Mouse (Mus musculus) olfactory bulb, adult 2 months (tissue): Measurements from ENCODE around the gene Sprr2j-ps.

Source experiments
- CTCF ChIP-seq: fragments of 200-500 bp; IDR thresholded peaks from 2 replicates; pipeline ENCODE4 v1.5.1; 2012; ENCODE audit warnings: low read depth, mild to moderate bottlenecking, low read length, moderate library complexity; ENCODE audit not compliant: insufficient read depth
- POLR2A ChIP-seq: fragments of 200-500 bp; IDR thresholded peaks from 2 replicates; pipeline ENCODE4 v1.6.1; 2012; ENCODE audit warnings: mild to moderate bottlenecking, low read depth, low read length, moderate library complexity; ENCODE audit not compliant: insufficient read depth

DNA sequence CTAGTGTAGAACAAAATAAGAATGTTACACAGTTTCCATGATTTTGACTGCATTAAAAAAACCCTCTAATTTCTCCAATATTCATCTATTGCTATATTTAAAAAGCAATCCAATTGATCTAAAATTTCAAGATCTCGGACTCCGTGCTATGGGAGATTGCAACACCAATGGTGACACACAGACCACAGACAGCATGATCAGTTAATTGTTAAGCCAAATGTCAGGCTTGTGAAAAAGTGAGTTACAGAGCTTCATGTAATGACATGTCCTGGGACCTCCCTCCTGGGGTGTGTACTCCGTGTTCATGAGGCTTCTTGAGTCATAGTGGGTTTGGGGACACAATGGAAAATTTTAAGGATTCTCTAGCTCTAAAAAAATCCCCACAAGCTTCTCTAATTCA is 22.3 kb downstream of the Sprr2j-ps start:
- no peak for TF ChIP-seq CTCF
- TF ChIP-seq POLR2A, result no peak
